Mouse (Mus musculus) c-Kit-negative CD71-positive TER-119-positive erythroid progenitor cells, embryonic 14.5 days (primary cell): Measurements from ENCODE around the gene Sirt2.

ENCODE experiments used
- DNase-seq: peaks from one replicate; pipeline ENCODE4 v3.0.0-alpha.2; 2013; ENCODE audit warnings: low read depth, low spot score

The Sirt2 gene

GRCm38 (mm10) chr7:28766910-28767309, 375 bp downstream of the Sirt2 start:
- DNase-seq: no peak

- DNase-seq: no peak
Observed at GRCm38 (mm10) chr7:28767462-28767965, 979 bp downstream of the Sirt2 start, which contains the start of gene Nfkbib. Gene Nfkbib (minus strand): TSS chr7:28767512.

- DNase-seq: no peak
Observed at GRCm38 (mm10) chr7:28769414-28769958, 3.0 kb downstream of the Sirt2 start.

- DNase-seq: no peak
Observed at GRCm38 (mm10) chr7:28770309-28770708, 3.8 kb downstream of the Sirt2 start.

- DNase-seq: no peak
Observed at GRCm38 (mm10) chr7:28771867-28772266, 5.3 kb downstream of the Sirt2 start.

GRCm38 (mm10) chr7:28773163-28773562, 6.6 kb downstream of the Sirt2 start:
- DNase-seq: no peak

- DNase-seq: no peak
Observed at GRCm38 (mm10) chr7:28774164-28774563, 7.6 kb downstream of the Sirt2 start.

- no peak for DNase-seq
Observed at GRCm38 (mm10) chr7:28775129-28775528, 8.6 kb downstream of the Sirt2 start.

GRCm38 (mm10) chr7:28778825-28779224, 12.3 kb downstream of the Sirt2 start:
- no peak for DNase-seq

- DNase-seq: peak; percentile 79
Observed at GRCm38 (mm10) chr7:28780067-28780658, 13.6 kb downstream of the Sirt2 start.

- DNase-seq: no peak
Observed at GRCm38 (mm10) chr7:28780857-28781256, 14.3 kb downstream of the Sirt2 start.

GRCm38 (mm10) chr7:28781261-28781663, 14.7 kb downstream of the Sirt2 start:
- no peak for DNase-seq

GRCm38 (mm10) chr7:28785161-28785560, 18.6 kb downstream of the Sirt2 start:
- DNase-seq: no peak

GRCm38 (mm10) chr7:28787884-28788283, 21.3 kb downstream of the Sirt2 start:
- DNase-seq: no peak

- DNase-seq: no peak
Observed at GRCm38 (mm10) chr7:28788307-28789195, 22.0 kb downstream of the Sirt2 start, which contains the start of gene Rinl. Gene Rinl (plus strand): TSS chr7:28788969.

GRCm38 (mm10) chr7:28789235-28789634, 22.7 kb downstream of the Sirt2 start:
- no peak for DNase-seq

GRCm38 (mm10) chr7:28790066-28790806, 23.7 kb downstream of the Sirt2 start:
- no peak for DNase-seq

- no peak for DNase-seq
Observed at GRCm38 (mm10) chr7:28791706-28792105, 25.2 kb downstream of the Sirt2 start.

- no peak for DNase-seq
Observed at GRCm38 (mm10) chr7:28792391-28793185, 26.1 kb downstream of the Sirt2 start.

- DNase-seq: no peak
Observed at GRCm38 (mm10) chr7:28793834-28794233, 27.3 kb downstream of the Sirt2 start.

GRCm38 (mm10) chr7:28794496-28794895, 28.0 kb downstream of the Sirt2 start:
- DNase-seq: no peak
